Mouse (Mus musculus) MEL (cell line): ENCODE measurements around the gene Fgf22. TPM values are rescaled to one million over a fixed set of nuclear protein-coding genes. Genes with fewer than 3 reads are reported as not detected.

ENCODE experiments used
- DNase-seq: peaks from one replicate; pipeline ENCODE4 v3.0.0; 2011; ENCODE audit warnings: low read depth, low spot score
- H3K27ac ChIP-seq: 2 replicates; pipeline ENCODE4 v1.5.1; 2012; ENCODE audit warnings: low read depth, mild to moderate bottlenecking, control low read depth, low read length, moderate library complexity; ENCODE audit not compliant: control insufficient read depth
- H3K27me3 ChIP-seq, 2 experiments: fragments of 150-350 bp in 1 of 2; sonication (generic) in 1 of 2; 2 replicates each; pipeline ENCODE4 v1.6.1; 2012; ENCODE audit warnings: low read length in 2 of 2, mild to moderate bottlenecking in 2 of 2, improper control_type of control experiment in 1 of 2, moderate library complexity in 1 of 2; ENCODE audit not compliant: insufficient read depth in 2 of 2, control insufficient read depth in 1 of 2
- H3K36me3 ChIP-seq, 2 experiments: 2 replicates each; pipeline ENCODE4 v1.6.1; 2012 to 2014; ENCODE audit warnings: low read length in 2 of 2, improper control_type of control experiment in 1 of 2, inconsistent platforms in 1 of 2, mild to moderate bottlenecking in 1 of 2; ENCODE audit not compliant: insufficient read depth in 2 of 2, control insufficient read depth in 1 of 2
- H3K4me1 ChIP-seq, 2 experiments: fragments of 150-350 bp in 1 of 2; sonication (generic) in 1 of 2; 2 replicates each; pipeline ENCODE4 v1.6.1; 2012; ENCODE audit warnings: low read length in 2 of 2, improper control_type of control experiment in 1 of 2, mild to moderate bottlenecking in 1 of 2; ENCODE audit not compliant: insufficient read depth in 2 of 2, control insufficient read depth in 1 of 2
- H3K4me3 ChIP-seq, 2 experiments: fragments of 150-350 bp in 1 of 2; sonication (generic) in 1 of 2; 2 replicates each; pipeline ENCODE4 v1.5.1; 2012; ENCODE audit warnings: low read depth in 2 of 2, low read length in 2 of 2, mild to moderate bottlenecking in 2 of 2, moderate library complexity in 2 of 2, control low read depth in 1 of 2, improper control_type of control experiment in 1 of 2; ENCODE audit not compliant: control insufficient read depth in 1 of 2, insufficient read depth in 1 of 2
- H3K79me2 ChIP-seq: 2 replicates; pipeline ENCODE4 v1.6.1; 2012; ENCODE audit warnings: mild to moderate bottlenecking, low read length, moderate library complexity; ENCODE audit not compliant: control insufficient read depth, poor library complexity, insufficient read depth
- H3K9ac ChIP-seq: 2 replicates; pipeline ENCODE4 v1.6.1; 2012; ENCODE audit warnings: low read depth, mild to moderate bottlenecking, control low read depth, low read length, moderate library complexity; ENCODE audit not compliant: control insufficient read depth, poor library complexity, severe bottlenecking
- H3K9me3 ChIP-seq: fragments of 150-350 bp; sonication (generic); replicated peaks from 2 replicates; pipeline ENCODE4 v1.6.1; 2012; ENCODE audit warnings: mild to moderate bottlenecking, low read length, improper control_type of control experiment, moderate library complexity; ENCODE audit not compliant: insufficient read depth
- BHLHE40 ChIP-seq: IDR thresholded peaks from 2 replicates; pipeline ENCODE4 v1.6.1; 2012; ENCODE audit warnings: low read depth, mild to moderate bottlenecking, inconsistent platforms, low read length, improper control_type of control experiment, borderline replicate concordance
- CHD1 ChIP-seq: IDR thresholded peaks from 2 replicates; pipeline ENCODE4 v1.6.1; 2012; ENCODE audit warnings: low read depth, mild to moderate bottlenecking, inconsistent platforms, low read length, improper control_type of control experiment
- CHD2 ChIP-seq: IDR thresholded peaks from 2 replicates; pipeline ENCODE4 v1.6.1; 2011; ENCODE audit warnings: low read length, improper control_type of control experiment
- ELF1 ChIP-seq: IDR thresholded peaks from 2 replicates; pipeline ENCODE4 v1.6.1; 2014; ENCODE audit warnings: low read depth, mild to moderate bottlenecking, inconsistent platforms, low read length, improper control_type of control experiment, moderate library complexity
- EP300 ChIP-seq, 2 experiments: IDR thresholded peaks; 2 replicates each; pipeline ENCODE4 v1.6.1; 2011; ENCODE audit warnings: improper control_type of control experiment in 2 of 2, low read length in 2 of 2, low read depth in 1 of 2, mild to moderate bottlenecking in 1 of 2
- ETS1 ChIP-seq: IDR thresholded peaks from 2 replicates; pipeline ENCODE4 v1.6.1; 2012; ENCODE audit warnings: low read depth, mild to moderate bottlenecking, inconsistent platforms, low read length, improper control_type of control experiment, moderate library complexity
- HCFC1 ChIP-seq: IDR thresholded peaks from 2 replicates; pipeline ENCODE4 v1.6.1; 2012; ENCODE audit warnings: low read depth, mild to moderate bottlenecking, inconsistent platforms, low read length, improper control_type of control experiment, moderate library complexity
- JUND ChIP-seq: IDR thresholded peaks from 2 replicates; pipeline ENCODE4 v1.6.1; 2011; ENCODE audit warnings: low read depth, mild to moderate bottlenecking, improper control_type of control experiment, low read length
- KAT2A ChIP-seq: conservative IDR thresholded peaks from 2 replicates; pipeline ENCODE4 v1.6.1; 2012; ENCODE audit warnings: low read depth, low read length, improper control_type of control experiment, inconsistent platforms
- MAFK ChIP-seq: IDR thresholded peaks from 2 replicates; pipeline ENCODE4 v1.6.1; 2011; ENCODE audit warnings: low read depth, mild to moderate bottlenecking, low read length, improper control_type of control experiment, borderline replicate concordance
- MAZ ChIP-seq: IDR thresholded peaks from 2 replicates; pipeline ENCODE4 v1.6.1; 2012; ENCODE audit warnings: low read depth, mild to moderate bottlenecking, inconsistent platforms, low read length, improper control_type of control experiment
- MXI1 ChIP-seq: IDR thresholded peaks from 2 replicates; pipeline ENCODE4 v1.6.1; 2011; ENCODE audit warnings: mild to moderate bottlenecking, low read depth, low read length, improper control_type of control experiment
- MYB ChIP-seq: IDR thresholded peaks from 2 replicates; pipeline ENCODE4 v1.6.1; 2011; ENCODE audit warnings: mild to moderate bottlenecking, low read depth, low read length, improper control_type of control experiment
- MYC ChIP-seq: IDR thresholded peaks from 2 replicates; pipeline ENCODE4 v1.6.1; 2011; ENCODE audit warnings: low read depth, mild to moderate bottlenecking, low read length, improper control_type of control experiment, moderate library complexity
- NELFE ChIP-seq: IDR thresholded peaks from 2 replicates; pipeline ENCODE4 v1.6.1; 2011; ENCODE audit warnings: low read depth, low read length, improper control_type of control experiment
- NRF1 ChIP-seq: IDR thresholded peaks from 2 replicates; pipeline ENCODE4 v1.6.1; 2014; ENCODE audit warnings: low read depth, mild to moderate bottlenecking, inconsistent platforms, low read length, improper control_type of control experiment, moderate library complexity; ENCODE audit not compliant: poor library complexity, insufficient read depth, severe bottlenecking
- POLR2A ChIP-seq, 2 experiments: IDR thresholded peaks; 2 replicates each; pipeline ENCODE4 v1.6.1; 2011 to 2012; ENCODE audit warnings: low read length in 2 of 2, mild to moderate bottlenecking in 2 of 2, control low read depth in 1 of 2, improper control_type of control experiment in 1 of 2, low read depth in 1 of 2, moderate library complexity in 1 of 2; ENCODE audit not compliant: control insufficient read depth in 1 of 2, insufficient read depth in 1 of 2, poor library complexity in 1 of 2
- POLR2AphosphoS2 ChIP-seq: IDR thresholded peaks from 2 replicates; pipeline ENCODE4 v1.6.1; 2011; ENCODE audit warnings: low read length, improper control_type of control experiment
- RCOR1 ChIP-seq: IDR thresholded peaks from 2 replicates; pipeline ENCODE4 v1.6.1; 2012; ENCODE audit warnings: low read depth, mild to moderate bottlenecking, inconsistent platforms, low read length, improper control_type of control experiment
- SMC3 ChIP-seq: IDR thresholded peaks from 2 replicates; pipeline ENCODE4 v1.6.1; 2011; ENCODE audit warnings: low read depth, low read length, improper control_type of control experiment
- TAL1 ChIP-seq: IDR thresholded peaks from 2 replicates; pipeline ENCODE4 v1.6.1; 2012; ENCODE audit warnings: mild to moderate bottlenecking, inconsistent platforms, low read length, moderate library complexity, mixed read lengths
- TBP ChIP-seq: IDR thresholded peaks from 2 replicates; pipeline ENCODE4 v1.8.0; 2011; ENCODE audit warnings: low read depth, low read length, improper control_type of control experiment
- TCF12 ChIP-seq: IDR thresholded peaks from 2 replicates; pipeline ENCODE4 v1.6.1; 2014; ENCODE audit warnings: low read depth, mild to moderate bottlenecking, inconsistent platforms, low read length, improper control_type of control experiment, moderate library complexity
- USF2 ChIP-seq, 2 experiments: IDR thresholded peaks; 2 replicates each; pipeline ENCODE4 v1.6.1; 2011 to 2012; ENCODE audit warnings: improper control_type of control experiment in 2 of 2, low read length in 2 of 2, borderline replicate concordance in 1 of 2, inconsistent platforms in 1 of 2, low read depth in 1 of 2, mild to moderate bottlenecking in 1 of 2; ENCODE audit not compliant: insufficient read depth in 1 of 2
- ZC3H11A ChIP-seq: IDR thresholded peaks from 2 replicates; pipeline ENCODE4 v1.6.1; 2012; ENCODE audit warnings: low read depth, mild to moderate bottlenecking, inconsistent platforms, low read length, improper control_type of control experiment
- ZKSCAN1 ChIP-seq: IDR thresholded peaks from 2 replicates; pipeline ENCODE4 v1.6.1; 2012; ENCODE audit warnings: low read depth, mild to moderate bottlenecking, inconsistent platforms, low read length, improper control_type of control experiment, moderate library complexity
- ZNF384 ChIP-seq: IDR thresholded peaks from 2 replicates; pipeline ENCODE4 v1.6.1; 2012; ENCODE audit warnings: low read depth, mild to moderate bottlenecking, inconsistent platforms, low read length, improper control_type of control experiment
- polyA plus RNA-seq, 2 experiments: library from polyadenylated mRNA; stranded (reverse) in 1 of 2; unstranded in 1 of 2; fragments of >175 nt in 1 of 2; fragments of >200 nt in 1 of 2; gene quantifications; 2 replicates each; pipeline versions ENCODE4 v1.2.1 to v1.2.4; 2012; ENCODE audit warnings: low replicate concordance in 2 of 2, low read depth in 1 of 2; ENCODE audit not compliant: insufficient read length in 2 of 2, insufficient read depth in 1 of 2, missing spikeins in 1 of 2
- total RNA-seq: library from RNA; depleted of rRNA; stranded (reverse); fragments of 300-350 nt; gene quantifications from 2 replicates; pipeline ENCODE4 v1.2.3, GENCODE M21; 2012

Gene Fgf22
- total and polyA plus RNA-seq, 3 experiments, result 0.15 to 0.33 TPM; not detected in 1

GRCm38 (mm10) chr10:79745898-79746773 is 8.7 kb upstream of the Fgf22 start, which contains the start of gene Polrmt (continued):
- no peak for TF ChIP-seq RCOR1
- no peak for TF ChIP-seq ZKSCAN1
- TF ChIP-seq POLR2AphosphoS2, result 0 out of 2 replicates have a peak, but pooled peaks have one; percentile 42
- 0 out of 2 replicates have a peak, but pooled peaks have one; percentile 34 for TF ChIP-seq TBP
- TF ChIP-seq MYB, result 0 out of 2 replicates have a peak, but pooled peaks have one; percentile 22
- TF ChIP-seq MAFK, result no peak
- TF ChIP-seq CHD1, result no peak
- peak; percentile 98 for TF ChIP-seq ELF1
- TF ChIP-seq USF2 (IDR thresholded peaks at IDR 0.05; ENCODE audit: borderline replicate concordance in 1 of 2, insufficient read depth in 1 of 2, low read depth in 1 of 2, low read length in 2 of 2), result no peak
- peak; percentile 77; the same call in 1 of the 2 replicates for TF ChIP-seq MXI1
- no peak for TF ChIP-seq SMC3
- TF ChIP-seq ETS1, result no peak
- no peak for TF ChIP-seq CHD2
- TF ChIP-seq HCFC1, result peak; percentile 98
- TF ChIP-seq TCF12, result peak; percentile 56; the same call in 1 of the 2 replicates

GRCm38 (mm10) chr10:79746774-79747151 is 8.1 kb upstream of the Fgf22 start:
- no peaks in the 10 kb centered on the region for H3K9me3 ChIP-seq
- peaks cover 9% of the 10 kb centered on the region for H3K79me2 ChIP-seq
- H3K27ac ChIP-seq, result peak overlapping the region; percentile 51
- peaks cover 0 to 6% of the 10 kb centered on the region in 2 experiments; a peak in 3 of 4 replicates for H3K36me3 ChIP-seq
- H3K27me3 ChIP-seq, result no peaks in the 10 kb centered on the region
- DNase-seq, result no peak
- TF ChIP-seq TAL1 (no peak), BHLHE40 (no peak), POLR2AphosphoS2 (0 out of 2 replicates have a peak, but pooled peaks have one; percentile 12), KAT2A (no peak), NELFE (no peak), ZC3H11A (no peak), SMC3 (peak; percentile 8; the same call in 1 of the 2 replicates), NRF1 (no peak), ZNF384 (no peak; the same call in 1 of the 2 replicates), JUND (no peak), POLR2A (IDR thresholded peaks at IDR 0.05; ENCODE audit: control insufficient read depth in 1 of 2, insufficient read depth in 1 of 2, low read depth in 1 of 2, low read length in 2 of 2, poor library complexity in 1 of 2) (peak in 1 of 2 experiments; percentile 21; a peak in 1 of 4 replicates), ELF1 (no peak), EP300 (IDR thresholded peaks at IDR 0.05; ENCODE audit: low read depth in 1 of 2, low read length in 2 of 2) (0 out of 4 replicates have a peak, but pooled peaks of 1 of the 2 experiments have one; percentile 5), CHD2 (no peak), MAZ (peak; percentile 51; the same call in 1 of the 2 replicates), MYC (no peak; the same call in 1 of the 2 replicates)
- H3K4me1 ChIP-seq, result peaks cover 0 to 10% of the 10 kb centered on the region in 2 experiments; a peak in 2 of 4 replicates
- H3K9ac ChIP-seq, result peak overlapping the region; percentile 63
- peak overlapping the region; percentile 38 to 61 for H3K4me3 ChIP-seq
